Mouse (Mus musculus) bone marrow macrophage, adult 2 months (primary cell): Measurements from ENCODE around the gene Spag5.

ENCODE experiments used
- CTCF ChIP-seq: IDR thresholded peaks from 2 replicates; pipeline ENCODE4 v1.5.1; 2012; ENCODE audit warnings: low read depth, mild to moderate bottlenecking, low read length, moderate library complexity
- POLR2A ChIP-seq: IDR thresholded peaks from 2 replicates; pipeline ENCODE4 v1.6.1; 2012; ENCODE audit warnings: mild to moderate bottlenecking, low read depth, low read length, borderline replicate concordance

- no peak for TF ChIP-seq POLR2A
- TF ChIP-seq CTCF = no peak
Measured at GRCm38 (mm10) chr11:78367456-78368225, 66.3 kb downstream of the Spag5 start.
